Mouse (Mus musculus): ENCODE measurements around the gene G6pd2. TPM values are rescaled to one million over a fixed set of nuclear protein-coding genes. Genes with fewer than 3 reads are reported as not detected.

The G6pd2 gene
- not detected in 2 replicates for polyA plus RNA-seq (2012; rRNA removed)

DNA sequence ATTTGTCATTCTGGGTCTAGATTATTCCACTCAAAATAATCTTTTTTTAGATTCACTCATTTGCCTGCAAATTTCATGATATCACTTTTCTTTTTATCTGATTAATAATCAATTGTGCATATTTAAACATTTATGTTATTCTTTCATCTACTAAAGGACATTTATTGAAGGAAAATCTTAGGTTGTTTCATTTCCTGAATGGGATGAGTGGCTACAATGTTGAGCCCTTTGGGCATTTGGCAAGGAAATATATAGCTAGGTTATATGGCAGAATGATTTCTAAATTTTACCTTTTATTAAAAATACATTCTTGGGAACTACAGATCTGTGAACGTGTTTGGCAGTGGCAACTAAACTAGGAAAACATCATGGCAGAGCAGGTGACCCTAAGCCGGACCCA lies at the start of gene G6pd2:
TSS of gene G6pd2 (plus strand) at position 301 of the 400 bp plus-strand sequence.

